Mouse (Mus musculus) frontal cortex, postnatal 14 days (tissue): ENCODE data around the gene BC017158.

ENCODE experiments used
- DNase-seq, 2 experiments: peaks; one replicate each; pipeline ENCODE4 v3.0.0; 2022; ENCODE audit warnings: low spot score in 2 of 2

Gene BC017158

DNA sequence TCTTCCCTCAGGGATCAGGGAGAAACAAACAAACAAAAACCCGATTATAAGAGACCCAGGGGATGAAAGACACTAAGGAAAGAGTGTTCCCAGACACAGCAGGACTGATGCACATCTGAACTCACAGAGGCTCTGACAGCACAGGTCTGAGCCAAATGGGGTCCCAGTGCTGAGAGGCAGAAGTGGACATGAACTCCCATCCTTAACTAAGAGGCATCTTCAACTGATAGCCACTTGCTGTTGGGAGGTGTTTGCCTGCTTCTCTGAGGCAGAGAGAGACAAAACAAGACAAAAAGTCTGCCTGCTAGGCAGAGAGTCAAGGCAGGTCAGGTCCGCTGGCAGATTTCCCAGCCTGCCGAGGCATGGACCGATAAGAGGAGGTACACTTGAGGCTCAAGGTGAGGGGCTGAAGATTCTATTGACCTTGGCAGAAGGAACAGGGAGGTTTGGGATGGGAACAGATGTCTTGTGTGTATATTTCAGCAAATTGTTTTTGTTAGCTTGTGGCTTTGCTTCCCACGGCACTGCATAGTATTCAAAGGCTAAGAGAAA lies 41.1 kb downstream of the BC017158 start:
- DNase-seq: no peak

- no peak for DNase-seq
These were observed 42.2 kb downstream of the BC017158 start for GRCm38 (mm10) chr7:128255757-128256156.

- DNase-seq: no peak
These were observed 43.0 kb downstream of the BC017158 start for GRCm38 (mm10) chr7:128254978-128255377.

DNA sequence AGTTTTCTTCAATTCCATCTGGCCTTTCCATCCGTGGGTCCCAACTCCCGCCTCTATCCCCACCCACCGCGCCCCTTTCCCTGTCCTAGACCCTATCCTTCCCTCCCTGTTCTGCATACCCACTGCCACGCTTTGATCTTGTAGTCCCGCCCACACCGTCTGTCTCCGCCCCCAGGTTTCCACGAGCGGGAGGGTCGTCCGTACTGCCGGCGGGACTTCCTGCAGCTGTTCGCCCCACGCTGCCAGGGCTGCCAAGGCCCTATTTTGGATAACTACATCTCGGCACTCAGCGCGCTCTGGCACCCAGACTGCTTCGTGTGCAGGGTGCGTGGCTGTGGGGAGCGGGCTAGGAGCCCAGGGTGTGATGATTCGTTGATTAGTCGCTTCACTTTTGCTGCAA lies 45.4 kb downstream of the BC017158 start:
- peak; percentile 55 to 67 for DNase-seq

DNA sequence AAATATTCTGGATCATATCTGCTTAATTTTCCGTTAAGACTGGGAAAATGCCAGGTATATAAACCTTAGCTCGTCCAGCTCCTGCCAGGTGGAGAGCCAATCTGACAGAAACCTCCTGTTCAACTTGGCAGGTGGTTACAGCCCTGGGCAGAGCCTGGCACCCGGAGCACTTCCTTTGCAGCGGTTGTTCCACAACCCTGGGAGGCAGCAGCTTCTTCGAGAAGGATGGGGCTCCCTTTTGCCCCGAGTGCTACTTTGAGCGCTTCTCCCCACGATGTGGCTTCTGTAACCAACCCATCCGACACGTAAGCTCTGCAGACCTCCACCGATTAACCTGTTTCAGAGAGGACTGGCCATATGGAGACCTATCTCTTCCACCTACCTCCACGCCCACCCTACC lies 46.0 kb downstream of the BC017158 start:
- DNase-seq: no peak

GRCm38 (mm10) chr7:128249998-128250397 lies 48.0 kb downstream of the BC017158 start:
- DNase-seq: no peak

DNA sequence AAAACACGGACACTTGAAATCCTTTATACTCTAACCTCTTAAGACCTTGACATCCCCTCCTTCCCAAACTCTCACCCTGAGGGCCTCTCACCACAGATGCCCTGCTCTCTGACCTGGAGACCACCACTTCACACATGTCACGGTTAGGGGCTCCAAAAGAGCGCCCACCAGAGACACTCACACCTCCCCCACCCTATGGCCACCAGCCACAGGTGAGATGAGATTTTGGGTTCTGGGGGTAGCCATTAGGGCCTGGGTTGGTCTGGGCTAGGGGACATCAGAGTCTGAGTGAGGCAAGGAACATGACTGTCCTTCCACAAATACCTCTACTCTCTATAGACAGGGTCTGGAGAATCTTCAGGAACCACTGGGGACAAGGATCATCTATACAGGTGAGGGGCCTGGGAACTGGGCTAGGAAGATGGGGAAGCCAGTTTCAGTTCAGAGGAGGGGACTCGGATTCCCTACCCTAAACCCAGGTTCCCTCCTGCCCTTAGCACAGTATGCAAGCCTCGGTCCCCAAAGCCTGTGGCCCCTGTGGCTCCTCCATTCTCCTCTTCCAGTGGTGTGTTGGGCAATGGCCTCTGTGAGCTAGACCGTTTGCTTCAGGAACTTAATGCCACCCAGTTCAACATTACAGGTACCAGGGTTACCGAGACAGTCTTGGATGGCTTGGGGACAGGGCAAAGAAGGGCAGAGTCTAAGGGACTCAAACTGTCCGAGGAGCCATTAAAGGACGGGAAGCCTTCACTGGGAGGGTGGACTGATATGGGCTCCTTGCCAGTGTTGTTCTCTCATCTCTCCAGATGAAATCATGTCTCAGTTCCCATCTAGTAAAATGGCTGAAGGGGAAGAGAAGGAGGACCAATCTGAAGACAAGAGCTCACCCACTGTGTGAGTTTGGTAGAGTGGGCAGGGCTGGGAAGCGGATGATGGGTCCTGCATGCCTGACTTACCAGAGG lies 49.6 kb downstream of the BC017158 start:
- DNase-seq: no peak

DNA sequence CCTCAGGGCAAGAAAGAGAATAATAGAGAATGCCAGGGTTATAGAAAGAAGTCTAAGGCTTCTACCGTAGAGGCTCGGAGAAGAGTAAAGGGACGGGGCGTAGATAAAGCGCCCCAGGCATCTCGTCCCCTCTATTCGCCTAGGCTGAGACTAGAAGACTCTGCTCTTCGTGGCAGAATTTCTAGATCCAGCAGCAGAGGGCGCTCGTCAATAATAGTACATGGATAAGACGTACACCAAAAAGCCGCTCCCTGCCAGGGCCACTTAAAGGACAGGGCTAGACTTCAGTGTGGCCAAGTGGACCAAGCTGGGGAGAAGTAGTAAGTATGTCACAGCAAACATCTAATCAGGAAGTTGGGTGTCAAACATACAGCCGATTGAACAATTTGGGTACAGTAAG lies 50.5 kb downstream of the BC017158 start:
- peak; percentile 79 to 88 for DNase-seq

- DNase-seq: peak in 1 of 2 experiments; percentile 43
These were observed 51.2 kb downstream of the BC017158 start, which contains the start of gene Tgfb1i1 for GRCm38 (mm10) chr7:128246496-128247391. Gene Tgfb1i1 (plus strand): TSS chr7:128246812.

DNA sequence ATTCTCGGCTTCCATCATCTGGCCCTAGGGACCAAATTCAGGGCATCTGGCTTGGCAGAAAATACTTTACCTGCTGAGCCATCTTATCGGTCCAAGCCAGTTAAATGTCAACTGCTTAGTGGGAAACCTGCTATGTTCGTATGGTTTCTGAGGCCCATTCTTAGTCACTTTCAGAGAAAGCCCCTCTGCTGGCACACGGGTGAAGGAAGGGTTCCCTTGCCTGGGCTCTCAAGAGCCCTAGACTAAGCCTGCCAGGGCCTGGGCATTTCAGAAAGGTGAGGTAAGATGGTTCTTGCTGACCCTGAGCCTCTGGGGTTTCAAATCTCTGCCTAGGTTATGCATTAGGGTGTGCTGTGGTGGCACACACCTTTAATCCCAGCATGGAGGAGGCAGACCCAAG lies 52.4 kb downstream of the BC017158 start:
- DNase-seq: no peak

DNA sequence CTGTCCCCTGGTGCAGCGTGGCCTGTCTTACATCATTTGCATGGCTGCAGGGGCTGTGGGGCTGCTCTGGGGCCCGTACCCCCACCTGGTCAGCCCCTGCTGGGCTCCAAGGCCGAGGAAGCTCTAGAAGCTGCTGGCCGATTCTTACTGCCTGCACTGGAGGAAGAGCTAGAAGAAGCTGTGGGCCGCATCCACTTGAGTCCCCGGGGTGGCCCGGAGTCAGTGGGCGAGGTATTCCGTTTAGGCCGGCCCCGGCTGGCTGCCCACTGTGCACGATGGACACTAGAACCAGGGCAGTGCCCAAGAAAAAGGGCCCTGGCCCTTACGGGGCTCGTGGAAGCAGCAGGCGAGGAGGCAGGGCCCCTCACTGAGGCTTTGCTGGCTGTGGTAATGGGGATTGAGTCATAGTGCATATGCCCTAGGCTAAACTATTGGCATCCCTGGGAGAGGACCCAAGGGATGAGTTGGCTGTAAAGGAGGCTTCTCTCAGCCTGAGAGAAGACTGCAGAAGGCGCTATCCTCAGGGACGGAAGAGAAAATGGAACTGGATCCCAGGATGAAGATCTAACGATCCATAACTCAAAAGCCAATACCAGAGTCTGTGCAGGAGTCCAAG lies 53.5 kb downstream of the BC017158 start:
- no peak for DNase-seq

GRCm38 (mm10) chr7:128243921-128244320 lies 54.0 kb downstream of the BC017158 start:
- no peak for DNase-seq

DNA sequence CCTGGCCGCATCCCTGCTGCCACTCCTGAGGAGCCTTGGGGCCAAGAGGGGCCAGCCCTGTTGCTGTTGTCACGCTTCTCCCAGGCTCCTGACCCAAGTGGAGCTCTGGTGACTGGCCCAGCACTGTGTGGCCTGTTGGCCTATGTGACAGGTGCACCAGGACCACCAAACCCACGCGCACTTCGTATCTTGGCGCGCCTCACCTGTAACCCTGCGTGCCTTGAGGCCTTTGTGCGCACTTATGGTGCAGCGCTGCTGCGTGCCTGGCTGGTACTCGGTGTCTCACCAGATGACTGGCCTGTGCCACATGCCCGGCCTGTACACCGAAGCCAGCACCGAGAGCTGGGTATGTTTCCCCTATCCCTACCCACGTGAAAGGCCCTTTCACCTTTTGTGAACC lies 55.6 kb downstream of the BC017158 start:
- no peak for DNase-seq

DNA sequence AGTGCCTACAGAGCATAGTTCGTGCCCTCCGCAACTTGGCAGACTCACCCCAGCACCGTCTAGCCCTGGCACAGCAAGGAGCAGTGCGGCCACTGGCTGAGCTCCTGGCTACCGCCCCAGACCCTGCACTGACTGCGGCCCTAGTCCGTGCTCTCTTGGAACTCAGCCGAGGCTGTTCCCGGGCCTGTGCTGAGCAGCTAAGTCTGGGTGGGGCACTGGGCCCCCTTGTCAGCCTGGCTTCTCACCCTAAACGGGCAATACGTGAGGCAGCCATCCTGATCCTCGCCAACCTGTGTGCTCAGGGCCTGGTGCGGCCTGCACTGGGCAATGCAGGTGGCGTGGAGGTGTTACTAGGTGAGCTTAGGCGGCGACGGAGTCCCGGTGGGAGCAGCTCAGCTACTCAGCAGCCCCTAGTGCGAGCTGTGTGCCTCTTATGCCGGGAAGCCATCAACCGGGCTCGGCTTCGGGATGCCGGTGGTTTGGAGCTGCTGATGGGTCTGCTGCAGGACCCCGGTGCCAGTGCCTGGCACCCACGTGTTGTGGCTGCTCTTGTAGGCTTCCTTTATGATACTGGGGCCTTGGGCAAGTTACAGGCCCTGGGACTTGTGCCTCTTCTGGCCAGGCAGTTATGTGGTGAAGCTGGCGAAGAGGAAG lies 57.7 kb downstream of the BC017158 start:
- DNase-seq: no peak

DNA sequence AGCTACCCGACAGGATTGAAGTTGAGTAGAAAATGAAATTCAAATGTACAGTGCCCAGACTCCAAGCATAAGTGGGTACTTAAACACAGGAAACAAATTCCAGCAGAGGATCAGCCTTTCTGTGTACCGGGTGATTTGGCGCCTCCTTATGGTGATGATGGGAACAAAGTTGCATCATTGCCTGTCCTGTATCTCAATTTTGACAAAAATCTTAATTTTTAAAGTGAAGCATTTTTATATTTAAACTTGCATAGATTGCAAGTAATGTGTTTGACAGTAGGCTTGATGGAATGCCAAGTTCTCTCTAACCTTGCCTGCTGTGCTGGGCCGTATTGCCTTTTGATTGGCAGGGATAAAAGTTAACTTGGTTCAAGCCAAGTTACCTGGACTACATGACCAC lies 59.0 kb downstream of the BC017158 start:
- no peak for DNase-seq

GRCm38 (mm10) chr7:128237927-128238778 lies 59.8 kb downstream of the BC017158 start, which contains the start of gene 9130023H24Rik:
Gene 9130023H24Rik (minus strand): TSS chr7:128238031.
- peak; percentile 98 to 100 for DNase-seq

GRCm38 (mm10) chr7:128237593-128237926 lies 60.4 kb downstream of the BC017158 start:
- no peak for DNase-seq

DNA sequence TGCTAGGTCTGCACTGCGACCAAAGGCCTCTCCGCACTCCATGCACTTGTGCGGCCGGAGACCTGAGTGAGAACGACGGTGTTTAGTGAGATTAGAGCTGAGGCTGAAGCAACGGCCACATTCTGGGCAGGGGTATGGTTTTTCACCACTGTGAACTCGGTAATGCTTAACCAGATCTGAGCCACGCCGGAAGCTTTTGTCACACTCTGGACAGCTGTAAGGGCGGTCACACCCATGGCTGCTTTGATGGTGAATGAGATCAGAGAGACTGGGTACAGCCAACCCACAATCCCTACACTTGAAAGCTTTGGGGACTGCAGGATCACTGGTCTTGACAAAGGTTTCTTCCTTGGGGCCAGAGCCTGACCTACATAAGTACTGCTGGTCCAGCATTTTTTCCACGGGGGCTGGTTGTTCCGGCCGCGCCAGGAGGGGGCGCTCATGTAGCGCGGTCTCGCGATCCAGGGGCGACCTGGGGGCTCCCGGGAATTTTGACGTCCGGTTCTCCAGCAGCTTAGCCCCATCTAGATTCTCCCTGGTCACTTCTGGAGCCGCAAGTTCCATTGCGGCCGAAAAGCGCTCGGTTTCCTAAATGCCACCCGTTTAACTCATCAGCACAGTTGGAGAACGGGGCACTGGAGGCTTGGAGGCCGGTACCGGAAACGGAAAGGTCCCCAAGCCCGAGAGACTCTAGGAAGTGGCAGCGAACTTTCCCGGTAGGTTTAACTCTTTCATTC lies 60.9 kb downstream of the BC017158 start, which contains the start of gene Armc5:
Armc5 (plus strand) TSS at position 487 of the 737 bp plus-strand sequence.
- peak; percentile 75 for DNase-seq

DNA sequence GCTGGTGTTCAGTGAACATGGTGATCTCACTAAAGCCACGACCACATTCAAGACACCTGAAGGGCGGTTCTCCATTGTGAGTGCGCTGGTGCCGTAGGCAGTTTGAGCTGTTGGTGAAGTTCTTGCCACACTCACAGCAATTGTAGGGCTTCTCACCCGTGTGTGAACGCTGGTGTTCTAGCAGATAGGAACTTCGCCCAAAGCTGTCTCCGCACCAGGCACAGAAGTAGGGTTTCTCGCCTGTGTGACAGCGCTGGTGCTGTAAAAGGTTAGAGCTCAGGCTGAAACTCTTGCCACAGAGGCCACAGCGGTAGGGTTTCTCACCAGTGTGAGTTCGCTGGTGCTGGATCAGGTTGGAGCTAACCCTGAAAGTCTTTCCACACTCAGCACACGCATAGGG lies 61.5 kb downstream of the BC017158 start:
- no peak for DNase-seq
